Mouse (Mus musculus) liver, postnatal 0 days (tissue): Measurements from ENCODE around the gene Sox5.

ENCODE experiments used
- CTCF ChIP-seq: sonication (generic); IDR thresholded peaks from 2 replicates; pipeline ENCODE4 v1.5.1; 2016; ENCODE audit warnings: antibody characterized with exemption, low read depth
- EP300 ChIP-seq: IDR thresholded peaks from 2 replicates; pipeline ENCODE4 v1.6.1; 2016; ENCODE audit warnings: antibody characterized with exemption, low read depth, mild to moderate bottlenecking

- no peak for TF ChIP-seq CTCF
- no peak for TF ChIP-seq EP300
Observed at GRCm38 (mm10) chr6:144473437-144473836, 308.3 kb downstream of the Sox5 start.
